Mouse (Mus musculus): ENCODE measurements around the gene Dyrk1b. TPM values are rescaled to one million over a fixed set of nuclear protein-coding genes. Genes with fewer than 3 reads are reported as not detected.

Gene Dyrk1b
- polyA plus RNA-seq, 1 experiment = 462 TPM

- H3K4me3 ChIP-seq (ENCODE audit: control insufficient read depth, low read depth, low read length) = peak overlapping the region; percentile 97
- H3K27ac ChIP-seq (ENCODE audit: control insufficient read depth, insufficient read depth, low read depth, low read length) = peak overlapping the region; percentile 95
These were observed 1.6 kb downstream of the Dyrk1b start for GRCm38 (mm10) chr7:28180890-28181289.

GRCm38 (mm10) chr7:28181376-28181775, 2.1 kb downstream of the Dyrk1b start:
- Histone ChIP-seq H3K36me3 (ENCODE audit: control insufficient read depth, insufficient read depth, low read length) (peaks cover 8% of the 10 kb centered on the region), H3K4me3 (ENCODE audit: control insufficient read depth, low read depth, low read length) (peak overlapping the region; percentile 97), H3K4me1 (ENCODE audit: control insufficient read depth, insufficient read depth, low read length) (peaks cover 10% of the 10 kb centered on the region), H3K27ac (ENCODE audit: control insufficient read depth, insufficient read depth, low read depth, low read length) (no peak overlapping the region), H3K27me3 (ENCODE audit: control insufficient read depth, insufficient read depth, low read length) (no peaks in the 10 kb centered on the region)
- TF ChIP-seq CTCF (IDR thresholded peaks at IDR 0.05; ENCODE audit: control insufficient read depth, insufficient read depth, insufficient replicate concordance, low read depth, low read length) (no peak), POLR2A (IDR thresholded peaks at IDR 0.05; ENCODE audit: control insufficient read depth, low read depth, low read length) (no peak)

More at GRCm38 (mm10) chr7:28180890-28181289, 1.6 kb downstream of the Dyrk1b start:
- Histone ChIP-seq H3K4me1 (ENCODE audit: control insufficient read depth, insufficient read depth, low read length) (peaks cover 10% of the 10 kb centered on the region), H3K36me3 (ENCODE audit: control insufficient read depth, insufficient read depth, low read length) (peaks cover 6% of the 10 kb centered on the region), H3K27me3 (ENCODE audit: control insufficient read depth, insufficient read depth, low read length) (no peaks in the 10 kb centered on the region)
- no peak for TF ChIP-seq CTCF (IDR thresholded peaks at IDR 0.05; ENCODE audit: control insufficient read depth, insufficient read depth, insufficient replicate concordance, low read depth, low read length)
- no peak for TF ChIP-seq POLR2A (IDR thresholded peaks at IDR 0.05; ENCODE audit: control insufficient read depth, low read depth, low read length)

GRCm38 (mm10) chr7:28182320-28182719, 3.1 kb downstream of the Dyrk1b start:
- Histone ChIP-seq H3K4me1 (ENCODE audit: control insufficient read depth, insufficient read depth, low read length) (peaks cover 10% of the 10 kb centered on the region), H3K4me3 (ENCODE audit: control insufficient read depth, low read depth, low read length) (peak overlapping the region; percentile 97)
- TF ChIP-seq CTCF (IDR thresholded peaks at IDR 0.05; ENCODE audit: control insufficient read depth, insufficient read depth, insufficient replicate concordance, low read depth, low read length) = no peak
- TF ChIP-seq POLR2A (IDR thresholded peaks at IDR 0.05; ENCODE audit: control insufficient read depth, low read depth, low read length) = no peak

GRCm38 (mm10) chr7:28185884-28186283, 6.6 kb downstream of the Dyrk1b start:
- Histone ChIP-seq H3K27ac (ENCODE audit: control insufficient read depth, insufficient read depth, low read depth, low read length) (no peak overlapping the region), H3K4me3 (ENCODE audit: control insufficient read depth, low read depth, low read length) (no peak overlapping the region)
- TF ChIP-seq CTCF (IDR thresholded peaks at IDR 0.05; ENCODE audit: control insufficient read depth, insufficient read depth, insufficient replicate concordance, low read depth, low read length) (no peak), POLR2A (IDR thresholded peaks at IDR 0.05; ENCODE audit: control insufficient read depth, low read depth, low read length) (no peak)

More at GRCm38 (mm10) chr7:28182320-28182719, 3.1 kb downstream of the Dyrk1b start:
- Histone ChIP-seq H3K36me3 (ENCODE audit: control insufficient read depth, insufficient read depth, low read length) (peaks cover 12% of the 10 kb centered on the region), H3K27ac (ENCODE audit: control insufficient read depth, insufficient read depth, low read depth, low read length) (no peak overlapping the region), H3K27me3 (ENCODE audit: control insufficient read depth, insufficient read depth, low read length) (no peaks in the 10 kb centered on the region)

GRCm38 (mm10) chr7:28186631-28187030, 7.4 kb downstream of the Dyrk1b start:
- H3K4me1 ChIP-seq (ENCODE audit: control insufficient read depth, insufficient read depth, low read length) = peaks cover 5% of the 10 kb centered on the region
- TF ChIP-seq CTCF (IDR thresholded peaks at IDR 0.05; ENCODE audit: control insufficient read depth, insufficient read depth, insufficient replicate concordance, low read depth, low read length) (no peak), POLR2A (IDR thresholded peaks at IDR 0.05; ENCODE audit: control insufficient read depth, low read depth, low read length) (no peak)
- no peaks in the 10 kb centered on the region for H3K27me3 ChIP-seq (ENCODE audit: control insufficient read depth, insufficient read depth, low read length)
- no peak overlapping the region for H3K4me3 ChIP-seq (ENCODE audit: control insufficient read depth, low read depth, low read length)
- H3K27ac ChIP-seq (ENCODE audit: control insufficient read depth, insufficient read depth, low read depth, low read length) = no peak overlapping the region
- H3K36me3 ChIP-seq (ENCODE audit: control insufficient read depth, insufficient read depth, low read length) = peaks cover 14% of the 10 kb centered on the region

More at GRCm38 (mm10) chr7:28185884-28186283, 6.6 kb downstream of the Dyrk1b start:
- Histone ChIP-seq H3K36me3 (ENCODE audit: control insufficient read depth, insufficient read depth, low read length) (peaks cover 14% of the 10 kb centered on the region), H3K27me3 (ENCODE audit: control insufficient read depth, insufficient read depth, low read length) (no peaks in the 10 kb centered on the region), H3K4me1 (ENCODE audit: control insufficient read depth, insufficient read depth, low read length) (peaks cover 5% of the 10 kb centered on the region)

- Histone ChIP-seq H3K4me3 (ENCODE audit: control insufficient read depth, low read depth, low read length) (no peak overlapping the region), H3K27me3 (ENCODE audit: control insufficient read depth, insufficient read depth, low read length) (no peaks in the 10 kb centered on the region), H3K36me3 (ENCODE audit: control insufficient read depth, insufficient read depth, low read length) (peaks cover 6% of the 10 kb centered on the region), H3K27ac (ENCODE audit: control insufficient read depth, insufficient read depth, low read depth, low read length) (no peak overlapping the region), H3K4me1 (ENCODE audit: control insufficient read depth, insufficient read depth, low read length) (no peaks in the 10 kb centered on the region; the same call in 1 of the 2 replicates)
- no peak for TF ChIP-seq CTCF (IDR thresholded peaks at IDR 0.05; ENCODE audit: control insufficient read depth, insufficient read depth, insufficient replicate concordance, low read depth, low read length)
- no peak for TF ChIP-seq POLR2A (IDR thresholded peaks at IDR 0.05; ENCODE audit: control insufficient read depth, low read depth, low read length)
These were observed 12.2 kb downstream of the Dyrk1b start for GRCm38 (mm10) chr7:28191489-28191888.

GRCm38 (mm10) chr7:28191903-28192302, 12.6 kb downstream of the Dyrk1b start:
- no peaks in the 10 kb centered on the region for H3K27me3 ChIP-seq (ENCODE audit: control insufficient read depth, insufficient read depth, low read length)
- TF ChIP-seq CTCF (IDR thresholded peaks at IDR 0.05; ENCODE audit: control insufficient read depth, insufficient read depth, insufficient replicate concordance, low read depth, low read length) = no peak
- TF ChIP-seq POLR2A (IDR thresholded peaks at IDR 0.05; ENCODE audit: control insufficient read depth, low read depth, low read length) = no peak
- no peaks in the 10 kb centered on the region; the same call in 1 of the 2 replicates for H3K4me1 ChIP-seq (ENCODE audit: control insufficient read depth, insufficient read depth, low read length)
- no peak overlapping the region for H3K27ac ChIP-seq (ENCODE audit: control insufficient read depth, insufficient read depth, low read depth, low read length)
- H3K36me3 ChIP-seq (ENCODE audit: control insufficient read depth, insufficient read depth, low read length) = peaks cover 5% of the 10 kb centered on the region
- H3K4me3 ChIP-seq (ENCODE audit: control insufficient read depth, low read depth, low read length) = no peak overlapping the region

All from testis, adult 2 months (tissue).